Mouse (Mus musculus) hindbrain, embryonic 12.5 days (tissue): ENCODE measurements around the gene Ehd2. TPM values are rescaled to one million over a fixed set of nuclear protein-coding genes. Genes with fewer than 3 reads are reported as not detected.

ENCODE experiments used
- ATAC-seq: fragments of 200-750 bp; cut with Nextera tagmentation; 2 replicates; pipeline ENCODE4 v1.8.0; 2017; ENCODE audit warnings: moderate TSS enrichment; ENCODE audit not compliant: low FRiP score
- H3K27ac ChIP-seq: fragments of 300-500 bp; sonication (generic); 2 replicates; pipeline ENCODE4 v1.5.1; 2016; ENCODE audit warnings: mild to moderate bottlenecking
- H3K27me3 ChIP-seq: fragments of 300-500 bp; sonication (generic); 2 replicates; pipeline ENCODE4 v1.6.1; 2016; ENCODE audit warnings: mild to moderate bottlenecking
- H3K36me3 ChIP-seq: fragments of 300-500 bp; sonication (generic); 2 replicates; pipeline ENCODE4 v1.6.1; 2016; ENCODE audit warnings: mild to moderate bottlenecking
- H3K4me1 ChIP-seq: fragments of 300-500 bp; sonication (generic); 2 replicates; pipeline ENCODE4 v1.6.1; 2016
- H3K4me2 ChIP-seq: fragments of 300-500 bp; sonication (generic); replicated peaks from 2 replicates; pipeline ENCODE4 v1.6.1; 2016; ENCODE audit warnings: mild to moderate bottlenecking
- H3K4me3 ChIP-seq: fragments of 300-500 bp; sonication (generic); 2 replicates; pipeline ENCODE4 v1.5.1; 2016; ENCODE audit warnings: mild to moderate bottlenecking
- H3K9ac ChIP-seq: fragments of 300-500 bp; sonication (generic); 2 replicates; pipeline ENCODE4 v1.6.1; 2016; ENCODE audit warnings: mild to moderate bottlenecking, moderate library complexity
- H3K9me3 ChIP-seq: fragments of 300-500 bp; sonication (generic); replicated peaks from 2 replicates; pipeline ENCODE4 v1.6.1; 2016; ENCODE audit warnings: mild to moderate bottlenecking
- WGBS: fragments of 180-500 bp; shearing (Covaris S2); methylation state at CpG from one replicate; pipeline ENCODE4 v1.1.7; 2016; 5-methylcytosine and 5-hydroxymethylcytosine counted together
- polyA plus RNA-seq: library from polyadenylated mRNA; unstranded; fragments of >200 nt; fragmentation: Nextera tagmentation; extraction: Ambion mirVana; gene quantifications from 2 replicates; pipeline ENCODE4 v1.2.1, GENCODE M21; 2016

Gene Ehd2
- polyA plus RNA-seq = 10.1 and 16.6 TPM in 2 replicates

GRCm38 (mm10) chr7:15967312-15967711, at the start of gene Ehd2:
Ehd2 (minus strand) TSS chr7:15967567.
- no peaks in the 10 kb centered on the region for H3K27me3 ChIP-seq
- H3K4me2 ChIP-seq = peak within 1 kb of the TSS; percentile 52
- peaks cover 11% of the 10 kb centered on the region for H3K4me1 ChIP-seq
- H3K36me3 ChIP-seq = peaks cover 26% of the 10 kb centered on the region
- ATAC-seq = peak; percentile 74
- WGBS = 2% methylated on average over 22 of the region's 22 CpGs
- peak within 1 kb of the TSS; percentile 32 for H3K4me3 ChIP-seq
- H3K27ac ChIP-seq = no peak within 1 kb of the TSS
- peak within 1 kb of the TSS; percentile 15; the same call in 1 of the 2 replicates for H3K9ac ChIP-seq
- H3K9me3 ChIP-seq = no peaks in the 10 kb centered on the region

- no peaks in the 10 kb centered on the region for H3K27me3 ChIP-seq
- no peak for ATAC-seq
- H3K9ac ChIP-seq = no peak overlapping the region
- H3K9me3 ChIP-seq = no peaks in the 10 kb centered on the region
- WGBS = 90% methylated on average over 5 of the region's 5 CpGs
- H3K27ac ChIP-seq = no peak overlapping the region
- no peak overlapping the region for H3K4me3 ChIP-seq
- peaks cover 6% of the 10 kb centered on the region for H3K36me3 ChIP-seq
- H3K4me2 ChIP-seq = no peak overlapping the region
- H3K4me1 ChIP-seq = no peaks in the 10 kb centered on the region
Observed at GRCm38 (mm10) chr7:16015384-16015783, 48.0 kb upstream of the Ehd2 start.

- H3K4me2 ChIP-seq = no peak overlapping the region
- no peak overlapping the region for H3K9ac ChIP-seq
- 91% methylated on average over 8 of the region's 8 CpGs for WGBS
- ATAC-seq = no peak
- no peaks in the 10 kb centered on the region for H3K9me3 ChIP-seq
- no peaks in the 10 kb centered on the region for H3K27me3 ChIP-seq
- peaks cover 6% of the 10 kb centered on the region for H3K36me3 ChIP-seq
- no peak overlapping the region for H3K4me3 ChIP-seq
- H3K27ac ChIP-seq = no peak overlapping the region
- H3K4me1 ChIP-seq = no peaks in the 10 kb centered on the region
Observed at GRCm38 (mm10) chr7:16014521-16015175, 47.3 kb upstream of the Ehd2 start.

- no peak overlapping the region for H3K9ac ChIP-seq
- H3K4me1 ChIP-seq = no peaks in the 10 kb centered on the region
- ATAC-seq = no peak
- no peak overlapping the region for H3K4me2 ChIP-seq
- peaks cover 6% of the 10 kb centered on the region for H3K36me3 ChIP-seq
- no peak overlapping the region for H3K4me3 ChIP-seq
- 67% methylated on average over 5 of the region's 5 CpGs for WGBS
- H3K9me3 ChIP-seq = no peaks in the 10 kb centered on the region
- no peaks in the 10 kb centered on the region for H3K27me3 ChIP-seq
- no peak overlapping the region for H3K27ac ChIP-seq
Observed at GRCm38 (mm10) chr7:16013722-16014275, 46.4 kb upstream of the Ehd2 start.

- WGBS = 79% methylated on average over 11 of the region's 11 CpGs
- H3K9me3 ChIP-seq = no peaks in the 10 kb centered on the region
- no peak overlapping the region for H3K4me2 ChIP-seq
- ATAC-seq = no peak
- no peak overlapping the region for H3K9ac ChIP-seq
- no peaks in the 10 kb centered on the region for H3K4me1 ChIP-seq
- H3K27ac ChIP-seq = no peak overlapping the region
- no peaks in the 10 kb centered on the region for H3K27me3 ChIP-seq
- H3K36me3 ChIP-seq = peaks cover 6% of the 10 kb centered on the region
- no peak overlapping the region for H3K4me3 ChIP-seq
Observed at GRCm38 (mm10) chr7:16012576-16013263, 45.4 kb upstream of the Ehd2 start.

GRCm38 (mm10) chr7:16011418-16012085, 44.2 kb upstream of the Ehd2 start:
- WGBS = 93% methylated on average over 7 of the region's 7 CpGs
- no peak for ATAC-seq
- H3K4me1 ChIP-seq = no peaks in the 10 kb centered on the region
- H3K36me3 ChIP-seq = peaks cover 6% of the 10 kb centered on the region
- no peak overlapping the region for H3K4me3 ChIP-seq
- H3K9me3 ChIP-seq = no peaks in the 10 kb centered on the region
- H3K9ac ChIP-seq = no peak overlapping the region
- H3K27me3 ChIP-seq = no peaks in the 10 kb centered on the region
- no peak overlapping the region for H3K4me2 ChIP-seq
- no peak overlapping the region for H3K27ac ChIP-seq

GRCm38 (mm10) chr7:16010649-16011048, 43.3 kb upstream of the Ehd2 start:
- H3K4me3 ChIP-seq = no peak overlapping the region
- no peaks in the 10 kb centered on the region for H3K4me1 ChIP-seq
- ATAC-seq = no peak
- H3K9me3 ChIP-seq = no peaks in the 10 kb centered on the region
- 89% methylated on average over 5 of the region's 5 CpGs for WGBS
- no peaks in the 10 kb centered on the region for H3K27me3 ChIP-seq
- no peak overlapping the region for H3K4me2 ChIP-seq
- H3K9ac ChIP-seq = no peak overlapping the region
- peaks cover 6% of the 10 kb centered on the region for H3K36me3 ChIP-seq
- H3K27ac ChIP-seq = no peak overlapping the region

- Histone ChIP-seq H3K4me3 (no peak overlapping the region), H3K4me1 (peaks cover 5% of the 10 kb centered on the region), H3K9me3 (no peaks in the 10 kb centered on the region), H3K36me3 (peaks cover 6% of the 10 kb centered on the region), H3K9ac (no peak overlapping the region), H3K4me2 (no peak overlapping the region), H3K27ac (no peak overlapping the region), H3K27me3 (no peaks in the 10 kb centered on the region)
- 90% methylated on average over 7 of the region's 7 CpGs for WGBS
- no peak for ATAC-seq
Observed at GRCm38 (mm10) chr7:16009636-16010035, 42.3 kb upstream of the Ehd2 start.

GRCm38 (mm10) chr7:16005020-16005419, 37.7 kb upstream of the Ehd2 start:
- H3K9ac ChIP-seq = no peak overlapping the region
- no peaks in the 10 kb centered on the region for H3K27me3 ChIP-seq
- H3K4me3 ChIP-seq = no peak overlapping the region
- no peak overlapping the region for H3K4me2 ChIP-seq
- 86% methylated on average over 3 of the region's 3 CpGs for WGBS
- no peaks in the 10 kb centered on the region for H3K9me3 ChIP-seq
- H3K36me3 ChIP-seq = peaks cover 4% of the 10 kb centered on the region
- H3K27ac ChIP-seq = peak overlapping the region; percentile 35
- no peak; the same call in 1 of the 2 replicates for ATAC-seq
- peaks cover 10% of the 10 kb centered on the region for H3K4me1 ChIP-seq

GRCm38 (mm10) chr7:16004177-16004856, 37.0 kb upstream of the Ehd2 start:
- peaks cover 10% of the 10 kb centered on the region for H3K4me1 ChIP-seq
- peak overlapping the region; percentile 35; the same call in 1 of the 2 replicates for H3K27ac ChIP-seq
- peaks cover 9% of the 10 kb centered on the region for H3K36me3 ChIP-seq
- ATAC-seq = 0 out of 2 replicates have a peak, but pooled peaks have one; percentile 30
- no peak overlapping the region for H3K4me2 ChIP-seq
- no peaks in the 10 kb centered on the region for H3K27me3 ChIP-seq
- WGBS = 48% methylated on average over 12 of the region's 12 CpGs
- H3K4me3 ChIP-seq = no peak overlapping the region
- no peak overlapping the region for H3K9ac ChIP-seq
- no peaks in the 10 kb centered on the region for H3K9me3 ChIP-seq

GRCm38 (mm10) chr7:16003032-16003431, 35.7 kb upstream of the Ehd2 start:
- WGBS = 85% methylated on average over 4 of the region's 4 CpGs
- Histone ChIP-seq H3K9me3 (no peaks in the 10 kb centered on the region), H3K9ac (no peak overlapping the region), H3K4me3 (no peak overlapping the region), H3K4me1 (peaks cover 10% of the 10 kb centered on the region), H3K27me3 (no peaks in the 10 kb centered on the region), H3K4me2 (no peak overlapping the region), H3K36me3 (peaks cover 13% of the 10 kb centered on the region), H3K27ac (no peak overlapping the region)
- ATAC-seq = no peak

- no peak for ATAC-seq
- Histone ChIP-seq H3K4me3 (no peak overlapping the region), H3K4me2 (no peak overlapping the region), H3K27me3 (no peaks in the 10 kb centered on the region), H3K27ac (no peak overlapping the region), H3K9ac (no peak overlapping the region), H3K4me1 (peaks cover 10% of the 10 kb centered on the region), H3K36me3 (peaks cover 22% of the 10 kb centered on the region), H3K9me3 (no peaks in the 10 kb centered on the region)
- WGBS = 87% methylated on average over 5 of the region's 5 CpGs
Observed at GRCm38 (mm10) chr7:16002171-16002570, 34.8 kb upstream of the Ehd2 start.
